Mouse (Mus musculus): ENCODE data around the gene Adipoq.

DNA sequence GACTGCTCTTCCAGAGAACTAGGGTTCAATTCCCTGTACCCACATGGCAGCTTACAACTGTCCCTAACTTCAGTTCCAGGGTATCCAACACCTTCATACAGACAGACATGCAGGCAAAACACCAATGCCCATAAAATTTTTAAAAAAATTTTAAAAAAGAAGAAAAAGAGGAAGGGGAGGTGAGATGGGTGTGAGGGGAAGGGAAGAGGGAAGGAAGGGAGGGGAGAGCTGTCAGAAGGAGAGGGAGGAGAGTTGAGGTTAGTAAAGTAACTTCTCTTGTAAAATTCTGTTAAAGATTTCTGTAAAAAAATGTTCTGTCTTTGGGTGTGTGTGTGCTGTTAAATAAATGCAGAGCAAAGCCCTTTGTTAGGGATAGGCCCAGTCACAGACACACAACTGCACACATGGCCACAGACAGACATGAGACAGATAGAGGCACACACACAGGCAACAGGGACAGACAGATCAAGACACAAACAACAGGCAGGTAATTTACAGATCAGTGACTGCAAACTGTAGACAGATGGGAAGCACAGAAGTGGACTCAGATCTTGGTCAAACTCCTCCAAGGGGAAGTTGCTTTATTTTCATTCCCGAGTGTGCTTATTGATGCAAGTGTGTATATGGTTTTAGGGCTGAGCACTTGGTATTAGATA lies 35.7 kb downstream of the Adipoq start:
- TF ChIP-seq CTCF (IDR thresholded peaks at IDR 0.05; ENCODE audit: low read depth, low read length) (no peak), GATA1 (IDR thresholded peaks at IDR 0.05; ENCODE audit: borderline replicate concordance, low read length) (no peak), TAL1 (conservative IDR thresholded peaks at IDR 0.05; ENCODE audit: low read depth, low read length) (no peak)
